Mouse (Mus musculus) embryonic facial prominence, embryonic 10.5 days (tissue): ENCODE measurements around the gene Cit. TPM values are rescaled to one million over a fixed set of nuclear protein-coding genes. Genes with fewer than 3 reads are reported as not detected.
"Not testable (repeated sequence)": the region's sequence is repeated elsewhere in the genome, so short reads cannot be mapped to it uniquely, and the experiment has no call there.

ENCODE experiments used
- DNase-seq: peaks from one replicate; pipeline ENCODE4 v3.0.0-alpha.2; 2017; ENCODE audit warnings: low spot score
- H3K27ac ChIP-seq: fragments of 300-500 bp; sonication (generic); replicated peaks from 2 replicates; pipeline ENCODE4 v1.5.1; 2016; ENCODE audit warnings: mild to moderate bottlenecking
- H3K27me3 ChIP-seq: fragments of 300-500 bp; sonication (generic); replicated peaks from 2 replicates; pipeline ENCODE4 v1.6.1; 2016; ENCODE audit warnings: low read depth, mild to moderate bottlenecking; ENCODE audit not compliant: poor library complexity, severe bottlenecking
- H3K36me3 ChIP-seq: fragments of 300-500 bp; sonication (generic); replicated peaks from 2 replicates; pipeline ENCODE4 v1.6.1; 2016; ENCODE audit warnings: mild to moderate bottlenecking, moderate library complexity
- H3K4me1 ChIP-seq: fragments of 300-500 bp; sonication (generic); 2 replicates; pipeline ENCODE4 v1.6.1; 2016
- H3K4me3 ChIP-seq: fragments of 300-500 bp; sonication (generic); 2 replicates; pipeline ENCODE4 v1.5.1; 2016; ENCODE audit warnings: mild to moderate bottlenecking, moderate library complexity
- H3K9me3 ChIP-seq: fragments of 300-500 bp; sonication (generic); 2 replicates; pipeline ENCODE4 v1.6.1; 2016; ENCODE audit warnings: mild to moderate bottlenecking
- WGBS: fragments of 180-500 bp; shearing (Covaris S2); methylation state at CpG from one replicate; pipeline ENCODE4 v1.1.7; 2016; 5-methylcytosine and 5-hydroxymethylcytosine counted together
- polyA plus RNA-seq: library from polyadenylated mRNA; unstranded; fragments of >200 nt; fragmentation: Nextera tagmentation; extraction: Ambion mirVana; gene quantifications from 2 replicates; pipeline ENCODE4 v1.2.1, GENCODE M21; 2016

Gene Cit
- 41.3 and 44.0 TPM in 2 replicates for polyA plus RNA-seq

GRCm38 (mm10) chr5:115844766-115845634, at the start of gene Cit:
TSS of gene Cit (plus strand) at chr5:115845278.
- DNase-seq, result peak; percentile 96
- no peaks in the 10 kb centered on the region for H3K27me3 ChIP-seq
- peak within 1 kb of the TSS; percentile 84 for H3K4me3 ChIP-seq
- peak within 1 kb of the TSS; percentile 93 for H3K27ac ChIP-seq
- under 1% methylated on average over 42 of the region's 42 CpGs for WGBS
- peaks cover 35% of the 10 kb centered on the region for H3K36me3 ChIP-seq
- H3K4me1 ChIP-seq, result peaks cover 20% of the 10 kb centered on the region
- no peaks in the 10 kb centered on the region for H3K9me3 ChIP-seq

DNA sequence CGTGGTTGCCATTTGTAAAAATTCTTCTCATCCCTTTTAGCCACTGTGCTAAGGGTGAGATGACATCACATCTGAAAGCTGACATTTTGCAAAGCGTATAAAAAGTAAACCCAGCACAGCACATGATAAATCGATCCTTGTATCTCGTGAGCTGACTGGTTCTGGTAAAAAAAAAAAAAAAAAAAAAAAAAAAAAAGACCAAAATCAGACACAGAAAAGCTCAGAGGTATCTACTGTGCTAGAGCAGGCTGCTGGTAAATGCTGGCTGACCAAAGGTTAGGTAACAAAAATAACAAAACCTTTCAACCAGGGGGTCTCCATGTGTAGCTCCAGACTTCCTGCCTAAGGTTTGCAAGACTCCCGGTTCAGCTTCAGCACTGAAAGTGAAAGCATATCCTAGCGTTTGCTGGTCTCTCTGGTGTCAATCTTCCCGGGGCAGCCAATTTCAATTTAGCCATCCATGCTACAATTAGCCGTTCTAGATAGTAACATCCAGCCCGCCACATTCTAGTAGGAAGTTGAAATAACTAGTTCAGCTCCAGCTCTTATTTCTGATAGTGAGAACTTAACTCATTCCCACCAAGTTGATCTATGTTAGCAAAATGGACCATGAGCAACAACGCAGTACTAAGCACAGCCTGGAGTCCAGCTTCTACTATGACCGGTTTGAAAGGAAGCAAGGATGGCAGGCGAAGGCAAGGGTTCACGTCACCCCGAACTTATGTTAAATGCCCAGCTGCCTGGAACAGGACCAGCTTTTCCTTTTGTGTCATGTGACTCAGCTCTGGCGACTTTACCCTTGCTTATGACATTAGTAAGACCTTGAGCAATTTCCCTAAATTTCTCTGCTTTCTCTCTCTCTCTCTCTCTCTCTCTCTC, 45.8 kb upstream of the Cit start:
- WGBS, result 67% methylated on average over 15 of the region's 15 CpGs
- H3K4me1 ChIP-seq, result 0 out of 2 replicates have a peak, but pooled peaks cover 6% of the 10 kb centered on the region
- no peak overlapping the region for H3K4me3 ChIP-seq
- no peaks in the 10 kb centered on the region for H3K36me3 ChIP-seq
- H3K9me3 ChIP-seq, result no peaks in the 10 kb centered on the region
- no peak for DNase-seq
- H3K27me3 ChIP-seq, result no peaks in the 10 kb centered on the region
- H3K27ac ChIP-seq, result no peak overlapping the region

GRCm38 (mm10) chr5:115799895-115800232, 45.2 kb upstream of the Cit start:
- H3K27me3 ChIP-seq, result no peaks in the 10 kb centered on the region
- DNase-seq, result no peak
- 55% methylated on average over 4 of the region's 4 CpGs for WGBS
- H3K27ac ChIP-seq, result no peak overlapping the region
- H3K4me1 ChIP-seq, result 0 out of 2 replicates have a peak, but pooled peaks cover 6% of the 10 kb centered on the region
- no peaks in the 10 kb centered on the region for H3K9me3 ChIP-seq
- no peaks in the 10 kb centered on the region for H3K36me3 ChIP-seq
- no peak overlapping the region for H3K4me3 ChIP-seq

DNA sequence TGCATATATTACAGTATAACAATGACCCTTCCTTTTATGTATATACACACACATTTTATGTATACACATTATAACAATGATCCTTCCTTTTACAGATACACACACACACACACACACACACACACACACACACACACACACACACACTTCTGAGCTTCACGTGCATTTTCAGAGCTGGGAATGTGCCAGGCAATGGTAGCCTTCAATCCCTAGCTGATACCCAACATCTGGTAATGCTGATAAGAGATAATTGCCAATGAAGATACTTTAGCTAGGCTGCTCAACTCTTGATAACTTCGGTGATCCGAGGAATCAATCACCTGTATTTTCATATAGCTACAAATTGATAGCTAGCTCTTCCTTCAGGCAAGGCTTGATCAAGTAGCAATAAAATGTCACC, 32.8 kb upstream of the Cit start:
- no peak for DNase-seq
- Histone ChIP-seq H3K4me3 (no peak overlapping the region), H3K27ac (no peak overlapping the region), H3K36me3 (no peaks in the 10 kb centered on the region), H3K27me3 (no peaks in the 10 kb centered on the region), H3K9me3 (no peaks in the 10 kb centered on the region), H3K4me1 (no peaks in the 10 kb centered on the region)
- 88% methylated on average over 3 of the region's 3 CpGs for WGBS

DNA sequence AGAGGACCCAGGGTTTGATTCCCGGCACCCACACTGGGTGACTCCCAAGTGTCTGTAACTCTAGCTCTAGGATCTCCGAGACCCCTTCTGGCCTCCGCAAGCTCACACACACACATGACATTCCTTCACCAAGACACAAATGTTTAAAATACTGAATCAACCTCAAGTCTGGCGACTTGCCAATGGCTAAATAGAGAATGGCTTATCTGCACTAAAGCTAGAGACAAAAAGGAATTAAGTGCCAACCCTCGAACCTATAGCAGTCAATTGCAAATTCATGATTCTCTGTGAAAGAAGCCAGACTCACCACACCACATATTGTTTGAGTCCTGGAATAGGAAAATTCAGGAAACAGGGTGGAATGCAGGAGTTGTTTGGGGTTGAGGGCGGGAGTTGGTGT, 28.1 kb upstream of the Cit start:
- 86% methylated on average over 6 of the region's 6 CpGs for WGBS
- H3K36me3 ChIP-seq, result no peaks in the 10 kb centered on the region

GRCm38 (mm10) chr5:115817655-115818054, 27.4 kb upstream of the Cit start:
- not testable (repeated sequence) for H3K27me3 ChIP-seq, H3K9me3 ChIP-seq, DNase-seq, H3K27ac ChIP-seq, H3K4me3 ChIP-seq, H3K36me3 ChIP-seq, H3K4me1 ChIP-seq
- WGBS, result 78% methylated on average over 1 of the region's 1 CpGs

More for the DNA sequence above, 28.1 kb upstream of the Cit start:
- no peak overlapping the region for H3K27ac ChIP-seq
- H3K4me3 ChIP-seq, result no peak overlapping the region
- DNase-seq, result no peak
- no peaks in the 10 kb centered on the region for H3K9me3 ChIP-seq
- no peaks in the 10 kb centered on the region for H3K27me3 ChIP-seq
- H3K4me1 ChIP-seq, result no peaks in the 10 kb centered on the region

DNA sequence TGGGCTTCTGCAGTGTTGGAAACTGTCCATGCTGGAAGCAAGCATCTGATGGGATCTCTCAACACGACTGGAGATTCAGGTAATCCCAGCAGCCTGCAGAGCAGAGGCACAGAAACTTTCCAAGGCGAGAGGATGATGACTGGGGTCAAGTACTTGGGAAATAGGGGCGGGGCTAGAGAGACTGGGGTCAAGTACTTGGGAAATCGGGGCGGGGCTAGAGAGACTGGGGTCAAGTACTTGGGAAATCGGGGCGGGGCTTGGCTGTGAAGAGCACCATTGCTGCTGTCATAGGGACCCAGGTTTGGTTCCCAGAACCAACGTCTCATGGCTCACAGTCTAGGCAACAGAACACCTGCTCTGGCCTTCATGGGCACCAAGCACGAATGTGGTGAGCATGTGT, 25.1 kb upstream of the Cit start:
- 76% methylated on average over 9 of the region's 9 CpGs for WGBS
- Histone ChIP-seq H3K9me3 (no peaks in the 10 kb centered on the region), H3K4me1 (no peaks in the 10 kb centered on the region), H3K4me3 (no peak overlapping the region), H3K36me3 (no peaks in the 10 kb centered on the region), H3K27ac (no peak overlapping the region), H3K27me3 (no peaks in the 10 kb centered on the region)
- DNase-seq, result no peak

DNA sequence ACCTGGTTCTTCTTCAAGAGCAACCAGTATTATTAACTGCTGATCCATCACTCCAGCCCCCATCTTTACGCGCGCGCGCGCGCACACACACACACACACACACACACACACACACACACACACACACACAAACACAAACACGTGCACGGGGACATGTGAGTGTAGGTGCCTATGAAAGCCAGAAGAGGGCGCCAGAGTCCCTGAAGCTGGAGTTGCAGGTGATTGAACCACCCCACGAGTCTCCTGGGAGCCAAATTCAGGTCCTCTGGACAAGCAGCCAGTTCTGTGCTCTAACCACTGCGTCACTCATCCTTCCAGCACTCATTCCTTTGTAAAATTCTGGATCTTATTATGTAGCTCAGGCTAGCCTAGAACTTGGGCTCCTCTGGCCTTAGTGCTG, 23.9 kb upstream of the Cit start:
- no peak for DNase-seq
- Histone ChIP-seq H3K36me3 (no peaks in the 10 kb centered on the region), H3K4me1 (no peaks in the 10 kb centered on the region), H3K4me3 (no peak overlapping the region), H3K9me3 (no peaks in the 10 kb centered on the region), H3K27me3 (no peaks in the 10 kb centered on the region), H3K27ac (no peak overlapping the region)
- 88% methylated on average over 12 of the region's 12 CpGs for WGBS

- WGBS, result 92% methylated on average over 7 of the region's 7 CpGs
- no peak overlapping the region for H3K4me3 ChIP-seq
- H3K27ac ChIP-seq, result no peak overlapping the region
- no peak for DNase-seq
- no peaks in the 10 kb centered on the region for H3K9me3 ChIP-seq
- H3K27me3 ChIP-seq, result no peaks in the 10 kb centered on the region
- H3K36me3 ChIP-seq, result no peaks in the 10 kb centered on the region
- H3K4me1 ChIP-seq, result no peaks in the 10 kb centered on the region
Observed at GRCm38 (mm10) chr5:115821910-115822309, 23.2 kb upstream of the Cit start.

DNA sequence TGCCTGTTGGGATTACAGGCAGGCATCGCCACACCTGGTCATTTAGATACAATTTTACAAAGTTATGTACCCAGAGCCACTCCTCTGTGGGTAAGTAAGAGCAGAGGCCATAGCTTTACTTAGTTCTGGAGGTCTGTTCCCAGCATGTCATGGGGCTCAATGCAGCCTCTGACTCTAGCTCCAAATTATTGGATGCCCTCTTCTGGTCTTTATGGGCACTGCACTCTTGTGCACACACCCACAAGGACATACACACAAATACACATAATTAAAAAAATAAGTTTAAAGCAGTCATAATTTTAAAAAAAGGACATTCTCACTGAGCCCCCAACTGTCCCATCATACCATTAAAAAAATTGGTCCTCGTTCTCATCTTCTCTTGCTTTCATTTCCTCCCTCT, 12.3 kb upstream of the Cit start:
- Histone ChIP-seq H3K36me3 (no peaks in the 10 kb centered on the region), H3K4me1 (no peaks in the 10 kb centered on the region), H3K27ac (no peak overlapping the region), H3K4me3 (no peak overlapping the region), H3K9me3 (0 out of 2 replicates have a peak, but pooled peaks cover 3% of the 10 kb centered on the region), H3K27me3 (no peaks in the 10 kb centered on the region)
- WGBS, result 92% methylated on average over 2 of the region's 2 CpGs
- DNase-seq, result no peak

DNA sequence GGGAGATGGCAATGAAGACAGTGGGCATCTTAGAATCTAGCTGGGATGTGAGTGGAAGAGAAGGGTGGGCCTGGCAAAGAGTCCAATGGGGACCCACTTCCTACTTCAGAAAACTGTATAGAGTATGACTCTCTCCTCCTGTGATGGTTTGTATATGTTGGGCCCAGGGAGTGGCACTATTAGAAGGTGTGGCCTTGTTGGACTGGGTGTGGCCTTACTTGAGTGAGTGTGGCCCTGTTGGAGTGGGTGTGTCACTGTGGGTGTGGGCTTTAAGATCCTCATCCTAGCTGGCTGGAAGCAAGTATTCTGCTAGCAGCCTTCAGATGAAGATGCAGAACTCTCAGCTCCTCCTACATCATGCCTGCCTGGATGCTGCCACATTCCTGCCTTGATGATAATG, 11.3 kb upstream of the Cit start:
- H3K4me3 ChIP-seq, H3K27me3 ChIP-seq, H3K4me1 ChIP-seq, DNase-seq, H3K9me3 ChIP-seq, H3K36me3 ChIP-seq, H3K27ac ChIP-seq: not testable (repeated sequence)

DNA sequence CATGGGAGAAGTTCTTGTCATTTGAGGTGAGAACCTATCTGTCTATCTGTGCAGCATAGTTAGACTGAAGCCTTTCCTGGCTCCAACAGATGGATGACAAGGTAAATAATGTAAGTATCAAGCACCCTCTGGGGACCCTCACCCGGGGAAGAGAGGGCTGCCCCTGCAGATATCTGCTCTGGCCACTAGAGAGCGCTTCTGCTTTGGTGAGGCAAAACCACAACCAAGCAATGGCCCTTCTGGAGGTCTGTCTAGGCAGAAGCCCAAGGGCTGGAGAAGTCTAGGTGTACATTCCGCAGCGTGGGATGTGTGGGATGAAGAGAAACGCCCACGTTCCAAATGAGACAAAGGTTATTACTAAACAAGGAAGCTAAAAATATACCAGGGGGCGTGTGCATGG, 9.8 kb upstream of the Cit start:
- 69% methylated on average over 7 of the region's 7 CpGs for WGBS
- no peak for DNase-seq

DNA sequence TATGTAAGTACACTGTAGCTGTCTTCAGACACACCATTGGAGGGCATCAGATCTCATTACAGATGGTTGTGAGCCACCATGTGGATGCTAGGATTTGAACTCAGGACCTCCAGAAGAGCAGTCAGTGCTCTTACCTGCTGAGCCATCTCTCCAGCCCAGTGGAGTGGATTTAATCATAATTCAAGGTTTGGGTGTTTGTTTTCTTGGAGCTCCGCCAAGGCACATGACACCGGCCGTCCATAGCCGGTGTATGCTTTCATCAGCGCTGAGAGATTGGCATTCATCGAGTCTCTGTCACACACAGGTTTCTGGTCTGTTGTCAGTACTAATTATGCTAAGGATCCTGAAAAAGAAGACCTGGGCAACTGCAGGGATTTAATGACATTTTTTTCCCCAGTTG, 7.0 kb upstream of the Cit start:
- 89% methylated on average over 6 of the region's 6 CpGs for WGBS
- H3K27ac ChIP-seq, result no peak overlapping the region
- no peaks in the 10 kb centered on the region for H3K36me3 ChIP-seq
- H3K27me3 ChIP-seq, result no peaks in the 10 kb centered on the region
- no peak overlapping the region for H3K4me3 ChIP-seq
- no peaks in the 10 kb centered on the region for H3K4me1 ChIP-seq
- H3K9me3 ChIP-seq, result peaks cover 2% of the 10 kb centered on the region; the same call in 1 of the 2 replicates
- no peak for DNase-seq

More for the DNA sequence above, 9.8 kb upstream of the Cit start:
- no peak overlapping the region for H3K4me3 ChIP-seq
- H3K9me3 ChIP-seq, result peaks cover 5% of the 10 kb centered on the region; the same call in 1 of the 2 replicates
- no peaks in the 10 kb centered on the region for H3K27me3 ChIP-seq
- no peak overlapping the region for H3K27ac ChIP-seq
- no peaks in the 10 kb centered on the region for H3K36me3 ChIP-seq
- no peaks in the 10 kb centered on the region for H3K4me1 ChIP-seq
